Mouse (Mus musculus) testis, adult 2 months (tissue): ENCODE measurements around the gene Tmem132d. TPM values are rescaled to one million over a fixed set of nuclear protein-coding genes. Genes with fewer than 3 reads are reported as not detected.

Experiments
- H3K27ac ChIP-seq: fragments of 200-500 bp; 2 replicates; pipeline ENCODE4 v1.5.1; 2012; ENCODE audit warnings: low read depth, low read length; ENCODE audit not compliant: control insufficient read depth, insufficient read depth
- H3K27me3 ChIP-seq: fragments of 200-500 bp; 2 replicates; pipeline ENCODE4 v1.6.1; 2012; ENCODE audit warnings: mild to moderate bottlenecking, low read length, moderate library complexity; ENCODE audit not compliant: control insufficient read depth, insufficient read depth
- H3K36me3 ChIP-seq: fragments of 200-500 bp; 2 replicates; pipeline ENCODE4 v1.6.1; 2012; ENCODE audit warnings: mild to moderate bottlenecking, low read length; ENCODE audit not compliant: control insufficient read depth, insufficient read depth
- H3K4me1 ChIP-seq: fragments of 200-500 bp; 2 replicates; pipeline ENCODE4 v1.6.1; 2012; ENCODE audit warnings: low read length; ENCODE audit not compliant: control insufficient read depth, insufficient read depth
- H3K4me3 ChIP-seq: fragments of 200-500 bp; 2 replicates; pipeline ENCODE4 v1.5.1; 2012; ENCODE audit warnings: low read depth, mild to moderate bottlenecking, low read length, moderate library complexity, mixed read lengths; ENCODE audit not compliant: control insufficient read depth
- CTCF ChIP-seq: fragments of 200-500 bp; IDR thresholded peaks from 2 replicates; pipeline ENCODE4 v1.5.1; 2012; ENCODE audit warnings: low read depth, mild to moderate bottlenecking, inconsistent platforms, low read length, moderate library complexity; ENCODE audit not compliant: control insufficient read depth, insufficient read depth, insufficient replicate concordance
- POLR2A ChIP-seq: fragments of 200-500 bp; IDR thresholded peaks from 2 replicates; pipeline ENCODE4 v1.6.1; 2012; ENCODE audit warnings: low read depth, mild to moderate bottlenecking, inconsistent platforms, low read length, moderate library complexity; ENCODE audit not compliant: control insufficient read depth
- polyA plus RNA-seq: library from polyadenylated mRNA; depleted of rRNA; stranded (reverse); fragments of >200 nt; gene quantifications from 2 replicates; pipeline ENCODE4 v1.2.3, GENCODE M21; 2012

The Tmem132d gene
- polyA plus RNA-seq, 1 experiment, result 0.04 TPM

DNA sequence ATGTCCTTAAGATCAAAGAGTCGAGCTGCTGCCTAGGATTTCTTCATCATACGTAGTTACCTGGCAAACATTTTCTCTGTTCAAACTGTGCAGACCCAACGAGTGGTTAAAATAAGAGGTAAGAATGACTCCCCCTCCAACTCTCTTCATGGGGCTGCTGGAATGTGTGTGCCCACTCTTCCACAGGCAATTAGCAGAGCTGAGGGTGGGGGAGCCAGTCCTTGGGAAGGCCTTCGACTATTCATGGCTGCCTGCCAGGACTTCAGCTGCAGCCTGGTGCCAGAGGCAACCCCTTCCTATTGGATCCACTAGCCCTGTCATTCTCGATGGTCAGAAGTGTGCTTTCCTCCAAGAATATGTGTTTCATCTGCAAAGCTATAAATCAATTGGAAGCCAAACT lies 2.8 kb upstream of the Tmem132d start:
- no peaks in the 10 kb centered on the region; the same call in 1 of the 2 replicates for H3K27me3 ChIP-seq
- H3K36me3 ChIP-seq, result no peaks in the 10 kb centered on the region
- H3K27ac ChIP-seq, result no peak overlapping the region
- H3K4me1 ChIP-seq, result peaks cover 11% of the 10 kb centered on the region
- no peak overlapping the region for H3K4me3 ChIP-seq
- TF ChIP-seq CTCF (no peak), POLR2A (no peak)

DNA sequence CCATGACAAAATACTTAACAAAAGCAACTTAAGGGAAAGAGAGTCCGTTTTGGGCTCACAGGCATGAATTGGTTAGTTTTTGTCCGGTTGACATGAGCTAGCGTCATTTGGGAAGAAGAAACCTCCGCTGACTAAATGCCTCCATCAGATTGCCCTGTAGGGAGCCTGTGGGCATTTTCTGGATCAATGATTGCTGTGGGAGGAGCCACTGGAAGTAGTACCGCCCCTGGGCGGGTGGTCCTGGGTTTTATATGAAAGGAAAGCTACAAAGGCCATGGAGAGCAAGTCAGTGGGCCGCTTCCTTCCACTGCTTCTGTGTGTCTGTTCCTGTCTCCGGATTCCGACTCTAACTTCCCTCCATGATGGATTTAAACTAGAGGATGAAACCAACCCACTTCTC lies 909 bp upstream of the Tmem132d start:
- Histone ChIP-seq H3K4me3 (no peak overlapping the region), H3K36me3 (no peaks in the 10 kb centered on the region), H3K4me1 (peaks cover 11% of the 10 kb centered on the region), H3K27ac (no peak overlapping the region), H3K27me3 (no peaks in the 10 kb centered on the region; the same call in 1 of the 2 replicates)
- no peak for TF ChIP-seq POLR2A
- no peak for TF ChIP-seq CTCF

DNA sequence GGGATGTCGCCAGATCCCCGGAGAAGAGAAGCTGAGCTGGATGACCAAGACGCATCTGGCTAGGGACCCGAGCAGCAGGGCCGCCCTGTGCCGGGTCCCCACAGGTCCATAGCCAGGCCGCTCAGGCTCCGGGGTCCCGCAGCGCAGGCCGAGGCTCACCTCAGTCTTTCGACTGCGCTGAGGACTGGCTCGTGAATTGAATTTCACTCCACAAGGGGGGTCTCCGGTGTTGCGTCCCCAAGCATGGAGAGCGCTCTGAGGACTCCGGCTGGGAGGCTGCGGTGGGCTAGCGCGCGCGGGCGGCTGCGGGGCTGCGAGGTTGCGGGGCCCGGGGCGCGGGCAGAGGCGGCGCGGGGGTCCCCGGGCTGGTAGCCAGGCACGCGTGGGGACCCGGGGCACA lies 455 bp downstream of the Tmem132d start:
- no peak overlapping the region for H3K27ac ChIP-seq
- no peak for TF ChIP-seq POLR2A
- TF ChIP-seq CTCF, result no peak
- H3K27me3 ChIP-seq, result no peaks in the 10 kb centered on the region; the same call in 1 of the 2 replicates
- peaks cover 11% of the 10 kb centered on the region for H3K4me1 ChIP-seq
- no peaks in the 10 kb centered on the region for H3K36me3 ChIP-seq
- no peak overlapping the region; the same call in 1 of the 2 replicates for H3K4me3 ChIP-seq

DNA sequence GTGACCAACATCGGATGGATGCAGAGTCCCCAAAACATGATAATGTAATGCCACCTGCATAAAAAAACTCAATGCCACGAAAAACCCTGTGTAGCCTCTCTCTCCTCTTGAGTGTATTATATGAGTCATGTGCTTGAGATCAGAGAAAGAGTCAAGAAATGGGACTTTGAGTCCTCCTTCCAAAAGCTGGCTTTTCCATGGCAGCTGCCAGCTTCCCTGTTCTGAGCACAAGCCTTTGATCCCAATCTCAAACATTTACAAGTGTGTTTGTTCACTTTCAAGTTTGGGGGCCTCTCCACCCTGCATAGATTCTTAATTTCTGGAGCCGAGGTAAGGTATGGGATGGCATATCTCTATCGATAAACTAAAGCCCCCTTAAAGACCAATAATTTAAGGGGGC lies 8.2 kb downstream of the Tmem132d start:
- no peak overlapping the region for H3K4me3 ChIP-seq
- H3K36me3 ChIP-seq, result no peaks in the 10 kb centered on the region
- H3K27ac ChIP-seq, result no peak overlapping the region
- no peak for TF ChIP-seq POLR2A
- TF ChIP-seq CTCF, result no peak
- no peaks in the 10 kb centered on the region for H3K27me3 ChIP-seq
- no peaks in the 10 kb centered on the region for H3K4me1 ChIP-seq

DNA sequence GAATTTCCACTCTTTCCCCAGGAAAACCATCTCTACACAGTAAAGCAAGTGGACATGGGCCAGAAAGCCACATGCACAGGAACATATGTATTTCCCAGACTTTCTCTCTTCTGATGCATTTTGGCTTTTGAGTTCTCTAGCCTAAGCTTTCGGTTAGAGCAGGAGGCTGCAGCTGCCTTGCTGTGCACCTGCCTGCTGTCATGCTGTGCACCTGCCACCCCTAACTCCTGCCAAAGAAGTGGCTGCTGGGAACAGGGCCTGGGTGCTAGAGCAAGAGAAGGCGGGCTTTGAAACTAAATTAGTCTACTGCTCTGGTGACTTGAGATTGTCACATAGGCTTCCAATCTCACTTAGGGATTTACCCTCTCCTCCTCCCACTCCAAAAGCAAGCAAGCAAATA lies 8.7 kb downstream of the Tmem132d start:
- no peak overlapping the region for H3K4me3 ChIP-seq
- H3K27me3 ChIP-seq, result no peaks in the 10 kb centered on the region
- TF ChIP-seq POLR2A (no peak), CTCF (no peak)
- H3K36me3 ChIP-seq, result no peaks in the 10 kb centered on the region
- H3K27ac ChIP-seq, result no peak overlapping the region
- no peaks in the 10 kb centered on the region for H3K4me1 ChIP-seq

DNA sequence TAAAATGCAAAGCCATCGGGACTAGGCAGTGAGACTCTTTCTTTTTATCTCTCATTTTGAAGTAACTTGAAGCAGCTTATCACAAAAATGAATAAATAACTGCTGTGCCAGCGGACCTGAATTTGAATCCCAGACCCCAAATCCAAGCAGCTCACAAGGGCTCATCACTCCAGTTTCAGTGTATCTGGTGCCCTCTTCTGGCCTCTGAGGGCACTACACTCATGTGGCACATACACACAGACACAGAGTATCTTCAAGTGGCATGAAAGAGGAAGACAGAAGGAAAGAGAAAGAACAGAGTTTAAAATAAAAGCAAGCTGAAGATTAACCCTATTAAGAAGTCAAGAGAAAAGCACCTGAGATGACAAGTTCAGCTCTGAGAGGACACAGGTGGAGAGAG lies 10.8 kb downstream of the Tmem132d start:
- Histone ChIP-seq H3K36me3 (no peaks in the 10 kb centered on the region), H3K27ac (no peak overlapping the region), H3K27me3 (no peaks in the 10 kb centered on the region), H3K4me1 (no peaks in the 10 kb centered on the region), H3K4me3 (no peak overlapping the region)
- no peak for TF ChIP-seq POLR2A
- peak; percentile 35; the same call in 1 of the 2 replicates for TF ChIP-seq CTCF

DNA sequence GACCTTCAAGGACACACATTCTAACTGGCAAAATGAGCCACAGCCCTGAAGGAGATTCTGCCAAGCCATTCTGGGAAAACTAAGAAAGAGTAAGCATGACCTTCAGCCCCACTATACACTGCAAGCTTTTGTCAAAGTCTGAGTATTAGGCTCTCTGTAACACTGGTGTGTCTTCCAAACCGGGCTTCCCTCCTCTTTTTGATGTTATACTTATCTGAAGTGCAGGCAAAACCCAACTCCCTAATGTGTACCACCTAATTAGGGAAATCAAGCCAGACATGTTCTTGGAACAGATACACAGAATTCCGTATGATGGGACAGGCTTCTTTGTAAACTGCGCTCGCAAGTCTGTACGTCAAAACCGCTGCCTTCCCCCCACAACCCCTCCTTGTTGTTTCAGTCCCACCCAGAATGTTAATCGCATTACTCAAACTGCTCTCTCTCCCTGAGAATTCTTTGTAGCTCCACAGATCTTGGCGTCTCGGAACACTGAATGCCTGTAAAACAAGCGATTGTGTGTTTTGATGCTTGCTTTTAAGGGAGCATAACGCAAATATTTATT lies 14.6 kb downstream of the Tmem132d start:
- no peak overlapping the region for H3K4me3 ChIP-seq
- H3K36me3 ChIP-seq, result no peaks in the 10 kb centered on the region
- H3K4me1 ChIP-seq, result no peaks in the 10 kb centered on the region
- TF ChIP-seq CTCF (no peak), POLR2A (no peak)
- H3K27me3 ChIP-seq, result no peaks in the 10 kb centered on the region
- no peak overlapping the region for H3K27ac ChIP-seq

DNA sequence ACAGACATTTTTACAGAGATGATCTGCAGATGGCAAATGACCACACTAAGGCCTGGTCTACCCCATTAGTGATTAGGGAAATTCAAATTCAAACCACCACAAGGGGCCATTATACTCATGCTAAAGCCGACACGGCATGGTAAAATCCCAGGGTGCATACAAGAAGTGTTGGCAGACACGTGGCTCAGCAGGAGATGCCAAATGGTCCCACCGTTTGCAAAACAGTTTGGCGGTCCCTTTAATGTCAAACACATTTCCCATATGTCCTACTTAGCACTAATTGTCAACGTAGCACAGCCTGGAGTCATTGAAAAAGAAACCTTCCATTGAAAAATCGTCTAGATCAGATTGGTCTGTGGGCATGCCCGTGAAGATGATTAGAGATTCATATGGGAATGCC lies 18.8 kb downstream of the Tmem132d start:
- TF ChIP-seq POLR2A (no peak), CTCF (no peak)
- Histone ChIP-seq H3K27me3 (no peaks in the 10 kb centered on the region), H3K27ac (no peak overlapping the region), H3K36me3 (no peaks in the 10 kb centered on the region), H3K4me3 (no peak overlapping the region), H3K4me1 (no peaks in the 10 kb centered on the region)
